Mouse (Mus musculus) forebrain, embryonic 16.5 days (tissue): ENCODE results near the gene Fance. TPM values are rescaled to one million over a fixed set of nuclear protein-coding genes. Genes with fewer than 3 reads are reported as not detected.

Source experiments
- ATAC-seq: fragments of 200-750 bp; cut with Nextera tagmentation; 2 replicates; pipeline ENCODE4 v1.8.0; 2017; ENCODE audit warnings: mild to moderate bottlenecking, moderate library complexity
- H3K27ac ChIP-seq: fragments of 300-500 bp; sonication (generic); 2 replicates; pipeline ENCODE4 v1.5.1; 2014; ENCODE audit warnings: low read length, control low read depth
- H3K27me3 ChIP-seq: fragments of 300-500 bp; sonication (generic); replicated peaks from 2 replicates; pipeline ENCODE4 v1.6.1; 2014; ENCODE audit warnings: low read length; ENCODE audit not compliant: control insufficient read depth, insufficient read depth
- H3K36me3 ChIP-seq: fragments of 300-500 bp; sonication (generic); 2 replicates; pipeline ENCODE4 v1.6.1; 2014; ENCODE audit not compliant: control insufficient read depth, insufficient read depth
- H3K4me1 ChIP-seq: fragments of 300-500 bp; sonication (generic); replicated peaks from 2 replicates; pipeline ENCODE4 v1.6.1; 2014; ENCODE audit warnings: low read length; ENCODE audit not compliant: control insufficient read depth, insufficient read depth
- H3K4me2 ChIP-seq: fragments of 300-500 bp; sonication (generic); 2 replicates; pipeline ENCODE4 v1.6.1; 2014; ENCODE audit warnings: mild to moderate bottlenecking, low read length, control low read depth
- H3K4me3 ChIP-seq: fragments of 300-500 bp; sonication (generic); replicated peaks from 2 replicates; pipeline ENCODE4 v1.5.1; 2014; ENCODE audit warnings: mild to moderate bottlenecking, low read length, control low read depth
- H3K9ac ChIP-seq: fragments of 300-500 bp; sonication (generic); replicated peaks from 2 replicates; pipeline ENCODE4 v1.6.1; 2014; ENCODE audit warnings: low read depth, low read length, control low read depth
- H3K9me3 ChIP-seq: fragments of 300-500 bp; sonication (generic); 2 replicates; pipeline ENCODE4 v1.6.1; 2016; ENCODE audit warnings: low read length; ENCODE audit not compliant: control insufficient read depth
- WGBS: fragments of 180-500 bp; shearing (Covaris S2); extraction: QIAGEN DNeasy Blood & Tissue Kit; methylation state at CpG from one replicate; pipeline ENCODE4 v1.1.7; 2014; 5-methylcytosine and 5-hydroxymethylcytosine counted together
- polyA plus RNA-seq: library from polyadenylated mRNA; unstranded; fragments of >200 nt; fragmentation: Nextera tagmentation; extraction: Ambion mirVana; gene quantifications from 2 replicates; pipeline ENCODE4 v1.2.1, GENCODE M21; 2015

The Fance gene
- polyA plus RNA-seq, 1 experiment from 2014 or later = 25.0 TPM

DNA sequence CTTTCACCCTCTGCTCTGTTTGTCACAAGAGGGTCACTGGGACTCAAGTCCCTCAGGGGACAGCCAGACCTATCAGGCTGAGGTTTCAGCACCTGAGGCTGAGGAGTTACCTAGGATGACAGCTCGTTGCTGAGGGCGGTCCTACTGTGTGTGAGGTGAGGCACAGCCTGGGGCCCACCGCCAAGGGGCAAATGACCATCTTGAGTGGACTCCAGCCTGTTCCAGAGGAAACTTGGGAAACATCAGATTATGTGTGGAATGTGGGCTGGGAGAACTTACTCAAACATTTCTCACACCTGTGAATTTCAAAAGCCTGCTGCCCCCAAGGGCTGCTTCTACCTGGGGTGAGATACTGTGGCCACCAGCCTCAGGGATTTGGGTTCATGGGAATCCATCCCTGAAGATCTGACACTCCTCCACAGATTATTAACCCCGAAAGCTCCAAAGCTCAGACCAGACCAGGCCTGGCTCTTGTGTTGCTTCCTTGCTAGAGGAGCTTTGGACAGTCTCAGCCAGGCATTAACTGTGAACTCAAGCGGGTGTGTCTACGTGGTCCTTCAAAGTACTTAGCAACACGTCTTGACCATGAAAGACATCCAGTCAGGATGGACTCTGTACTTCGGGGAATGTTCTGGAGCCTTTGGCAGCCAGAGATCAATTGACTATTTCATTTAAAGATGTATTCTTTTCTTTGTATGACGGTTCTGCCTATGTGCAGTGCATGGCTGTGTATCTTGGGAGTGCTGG, 47.4 kb downstream of the Fance start:
- H3K4me1 ChIP-seq = peaks cover 10% of the 10 kb centered on the region
- no peak overlapping the region for H3K9ac ChIP-seq
- H3K4me2 ChIP-seq = no peak overlapping the region
- H3K9me3 ChIP-seq = no peaks in the 10 kb centered on the region
- no peak overlapping the region for H3K4me3 ChIP-seq
- H3K36me3 ChIP-seq = no peaks in the 10 kb centered on the region
- no peak for ATAC-seq
- 81% methylated on average over 9 of the region's 9 CpGs for WGBS
- H3K27me3 ChIP-seq = peaks cover 50% of the 10 kb centered on the region
- H3K27ac ChIP-seq = no peak overlapping the region

GRCm38 (mm10) chr17:28361921-28362652, 48.8 kb downstream of the Fance start:
- Histone ChIP-seq H3K4me1 (peaks cover 10% of the 10 kb centered on the region), H3K36me3 (no peaks in the 10 kb centered on the region), H3K4me2 (peak overlapping the region; percentile 43), H3K4me3 (peak overlapping the region; percentile 26), H3K27me3 (peaks cover 55% of the 10 kb centered on the region), H3K27ac (no peak overlapping the region), H3K9ac (no peak overlapping the region), H3K9me3 (no peaks in the 10 kb centered on the region)
- ATAC-seq = no peak
- 35% methylated on average over 11 of the region's 11 CpGs for WGBS

DNA sequence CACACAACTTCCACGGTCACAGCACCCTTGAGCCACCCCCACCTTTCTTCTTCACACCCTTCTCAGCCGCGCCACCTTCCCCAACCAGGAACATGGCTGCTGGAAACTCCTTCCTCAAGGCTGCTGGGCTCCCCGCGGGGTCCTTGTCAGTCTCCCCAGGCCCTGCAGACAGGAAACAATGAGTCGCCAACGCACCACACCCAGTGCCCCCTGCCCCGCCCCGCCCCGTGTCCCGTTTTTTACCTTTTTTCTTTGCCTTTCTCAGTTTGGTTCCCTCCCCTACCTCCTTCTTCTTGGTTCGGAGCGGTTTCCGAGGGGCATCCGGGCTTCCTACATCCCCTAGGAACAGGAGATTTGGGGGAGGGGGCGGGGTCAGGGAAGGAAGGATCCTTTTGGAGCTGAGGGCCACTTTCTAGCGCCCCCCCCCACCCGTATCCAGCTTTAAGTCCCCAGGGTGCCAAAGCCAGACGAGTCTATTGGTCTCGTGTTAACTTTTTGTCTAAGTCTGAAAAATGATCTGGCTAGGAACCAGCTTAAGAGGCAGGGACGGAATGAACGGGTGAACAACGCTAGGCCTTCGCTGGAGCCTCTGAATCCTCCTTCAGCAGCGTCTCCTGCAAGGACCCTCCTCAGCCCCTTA, 49.5 kb downstream of the Fance start:
- H3K4me3 ChIP-seq = peak overlapping the region; percentile 26
- no peak for ATAC-seq
- H3K27me3 ChIP-seq = peaks cover 55% of the 10 kb centered on the region
- H3K4me1 ChIP-seq = peaks cover 10% of the 10 kb centered on the region
- no peak overlapping the region for H3K27ac ChIP-seq
- 1% methylated on average over 23 of the region's 25 CpGs for WGBS
- no peak overlapping the region for H3K9ac ChIP-seq
- H3K36me3 ChIP-seq = no peaks in the 10 kb centered on the region
- H3K9me3 ChIP-seq = no peaks in the 10 kb centered on the region
- H3K4me2 ChIP-seq = peak overlapping the region; percentile 43

DNA sequence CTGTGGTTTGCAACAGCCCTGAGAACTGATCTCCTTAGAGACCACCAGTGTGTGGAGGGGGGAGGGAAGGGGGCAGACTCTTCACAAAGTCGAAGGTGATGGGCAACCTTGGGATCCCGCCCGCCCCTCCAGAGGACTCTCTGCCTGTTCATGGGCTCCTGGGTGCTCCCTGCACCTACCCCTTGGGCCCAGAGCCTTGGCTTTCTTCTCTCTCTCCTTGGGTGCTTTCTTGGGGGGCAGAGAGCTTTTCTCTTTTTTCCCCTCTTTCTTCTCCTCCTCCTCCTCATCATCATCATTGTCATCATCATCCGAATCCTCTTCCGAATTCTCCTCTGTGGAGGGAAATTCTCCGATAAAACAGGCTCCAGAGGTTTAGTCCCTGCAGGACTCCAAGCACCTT, 50.2 kb downstream of the Fance start:
- H3K4me2 ChIP-seq = no peak overlapping the region
- H3K27ac ChIP-seq = no peak overlapping the region
- H3K27me3 ChIP-seq = peaks cover 49% of the 10 kb centered on the region
- 13% methylated on average over 6 of the region's 6 CpGs for WGBS
- no peaks in the 10 kb centered on the region for H3K36me3 ChIP-seq
- H3K4me3 ChIP-seq = no peak overlapping the region
- no peaks in the 10 kb centered on the region for H3K9me3 ChIP-seq
- H3K9ac ChIP-seq = no peak overlapping the region
- H3K4me1 ChIP-seq = peaks cover 10% of the 10 kb centered on the region
- no peak for ATAC-seq

DNA sequence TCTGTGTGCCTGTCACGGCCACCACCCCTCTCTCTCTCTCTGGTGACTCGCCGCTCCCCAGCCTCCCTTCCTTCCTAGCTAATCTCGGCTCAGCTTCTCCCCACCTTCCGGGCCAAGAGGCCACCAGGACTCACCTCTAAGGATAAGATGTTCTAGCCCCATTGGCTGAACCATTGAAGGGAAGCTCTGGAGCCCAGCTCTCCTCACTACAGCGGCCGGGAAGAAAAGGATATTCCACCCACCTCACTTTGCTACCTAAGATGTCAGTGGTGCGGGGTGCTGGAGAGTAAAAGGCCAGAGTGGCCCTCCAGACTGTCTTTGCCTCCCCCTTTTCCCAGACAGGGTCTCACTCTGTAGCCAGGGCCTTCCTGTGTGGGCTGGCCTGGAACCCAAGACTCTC, 51.8 kb downstream of the Fance start, which contains the start of gene Tulp1:
TSS of gene Tulp1 (minus strand) at position 101 of the 400 bp plus-strand sequence.
- H3K4me2 ChIP-seq = no peak within 1 kb of the TSS
- H3K4me3 ChIP-seq = no peak within 1 kb of the TSS; the same call in 1 of the 2 replicates
- H3K27ac ChIP-seq = no peak within 1 kb of the TSS
- peaks cover 41% of the 10 kb centered on the region for H3K27me3 ChIP-seq
- no peaks in the 10 kb centered on the region for H3K36me3 ChIP-seq
- 22% methylated on average over 8 of the region's 8 CpGs for WGBS
- ATAC-seq = no peak
- H3K9me3 ChIP-seq = no peaks in the 10 kb centered on the region
- peaks cover 10% of the 10 kb centered on the region for H3K4me1 ChIP-seq
- H3K9ac ChIP-seq = no peak within 1 kb of the TSS

DNA sequence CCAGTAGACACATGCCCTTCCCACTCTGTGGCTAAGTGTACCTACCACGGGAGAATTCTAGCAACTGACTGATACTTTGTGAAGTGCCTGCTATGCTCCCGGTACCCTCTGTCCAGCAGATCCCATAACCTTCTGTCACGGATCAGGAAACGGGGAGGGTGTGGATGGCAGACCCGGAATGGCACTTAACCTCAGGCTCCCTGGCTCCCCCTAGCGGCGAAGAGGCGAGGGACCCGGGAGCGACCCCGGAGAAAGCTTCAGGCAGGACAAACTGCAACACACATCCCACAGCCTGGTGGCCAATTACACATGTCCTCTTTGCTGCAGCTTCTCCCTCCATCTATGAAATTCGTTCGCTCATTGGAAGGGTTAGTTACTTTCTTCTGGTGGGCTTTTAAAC, 55.1 kb downstream of the Fance start:
- Histone ChIP-seq H3K4me3 (no peak overlapping the region), H3K9ac (no peak overlapping the region), H3K36me3 (no peaks in the 10 kb centered on the region), H3K27ac (no peak overlapping the region), H3K4me2 (no peak overlapping the region), H3K4me1 (peaks cover 7% of the 10 kb centered on the region), H3K27me3 (peaks cover 25% of the 10 kb centered on the region), H3K9me3 (no peaks in the 10 kb centered on the region)
- WGBS = 4% methylated on average over 13 of the region's 13 CpGs
- ATAC-seq = no peak

- Histone ChIP-seq H3K27ac (no peak overlapping the region), H3K36me3 (no peaks in the 10 kb centered on the region), H3K9me3 (no peaks in the 10 kb centered on the region), H3K27me3 (peaks cover 19% of the 10 kb centered on the region), H3K4me3 (no peak overlapping the region), H3K4me1 (peaks cover 5% of the 10 kb centered on the region), H3K9ac (no peak overlapping the region), H3K4me2 (no peak overlapping the region)
- WGBS = 84% methylated on average over 5 of the region's 5 CpGs
- ATAC-seq = no peak
Measured at GRCm38 (mm10) chr17:28369056-28369455, 55.7 kb downstream of the Fance start.

DNA sequence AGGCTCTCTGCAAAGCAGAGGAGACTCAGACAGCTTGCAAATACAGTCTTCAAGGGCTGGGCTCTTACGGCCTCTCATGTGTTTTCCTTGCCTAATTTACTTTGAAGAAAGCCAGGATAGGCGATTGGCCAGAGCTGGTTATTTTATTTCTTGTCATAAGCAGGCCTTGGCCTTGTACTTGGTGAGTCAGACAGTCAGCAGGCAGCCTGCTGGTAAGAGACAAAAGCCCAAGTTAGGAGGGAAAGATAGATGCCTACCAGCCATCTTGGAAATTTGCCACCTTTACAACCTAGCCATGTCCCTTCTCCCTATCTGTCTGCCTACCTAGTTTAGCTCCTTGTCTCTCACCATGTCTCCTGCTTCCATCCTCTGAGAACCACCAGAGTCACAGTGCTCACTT, 58.0 kb downstream of the Fance start:
- Histone ChIP-seq H3K9me3 (no peaks in the 10 kb centered on the region), H3K36me3 (no peaks in the 10 kb centered on the region), H3K27ac (no peak overlapping the region), H3K27me3 (peaks cover 11% of the 10 kb centered on the region), H3K9ac (no peak overlapping the region), H3K4me3 (no peak overlapping the region), H3K4me1 (no peaks in the 10 kb centered on the region), H3K4me2 (no peak overlapping the region)
- WGBS = 69% methylated on average over 2 of the region's 2 CpGs
- no peak for ATAC-seq

GRCm38 (mm10) chr17:28371941-28372340, 58.6 kb downstream of the Fance start:
- no peaks in the 10 kb centered on the region for H3K4me1 ChIP-seq
- WGBS = 64% methylated on average over 1 of the region's 1 CpGs
- H3K36me3 ChIP-seq = no peaks in the 10 kb centered on the region
- H3K4me2 ChIP-seq = no peak overlapping the region
- H3K27me3 ChIP-seq = peaks cover 11% of the 10 kb centered on the region
- ATAC-seq = no peak
- no peak overlapping the region for H3K4me3 ChIP-seq
- no peaks in the 10 kb centered on the region for H3K9me3 ChIP-seq
- H3K27ac ChIP-seq = no peak overlapping the region
- H3K9ac ChIP-seq = no peak overlapping the region
